Mouse (Mus musculus): ENCODE results near the gene Emc10. TPM values are rescaled to one million over a fixed set of nuclear protein-coding genes. Genes with fewer than 3 reads are reported as not detected.

Gene Emc10
- polyA plus RNA-seq, 1 experiment from 2014 or later: 162 TPM

DNA sequence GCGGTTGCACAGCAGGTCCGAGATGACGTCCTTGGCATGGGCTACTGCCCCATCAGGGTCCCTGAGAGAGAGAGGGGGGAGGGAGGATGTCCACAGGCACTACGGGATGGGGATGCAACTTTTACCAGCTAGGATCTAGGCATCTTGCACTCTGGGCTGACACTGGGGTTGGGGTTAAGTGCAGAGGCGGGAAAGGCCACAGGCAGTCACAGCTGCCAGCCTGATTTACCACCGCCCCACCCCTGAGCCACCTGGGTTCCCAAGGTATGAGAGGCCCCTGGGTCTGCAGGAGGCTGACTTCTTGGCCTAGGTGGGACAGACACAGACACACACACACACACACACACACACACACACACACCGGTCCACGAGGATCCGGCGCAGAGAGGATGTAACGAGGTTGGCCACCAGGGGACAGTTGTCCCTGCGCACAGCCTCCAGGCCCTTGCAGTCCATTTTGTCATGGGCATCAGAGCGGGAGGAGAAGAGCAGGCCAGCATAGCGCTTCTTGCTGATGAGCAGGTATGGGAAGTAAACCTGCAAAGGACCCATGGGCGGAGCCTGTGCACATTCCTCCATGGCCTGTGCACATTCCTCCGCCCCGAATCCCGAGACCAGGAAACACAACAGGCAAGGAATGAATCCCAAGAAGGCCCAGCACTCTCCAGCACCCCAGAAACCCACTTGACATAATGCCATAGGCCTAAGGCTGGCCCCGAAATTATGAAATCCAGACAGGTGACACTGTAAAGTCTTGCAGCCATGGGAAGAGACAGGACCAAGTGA lies 38.5 kb upstream of the Emc10 start:
- H3K4me1 ChIP-seq (ENCODE audit: control insufficient read depth, insufficient read depth, low read length): no peaks in the 10 kb centered on the region
- H3K27me3 ChIP-seq (ENCODE audit: control insufficient read depth, insufficient read depth, low read length): no peaks in the 10 kb centered on the region
- no peak overlapping the region for H3K9ac ChIP-seq (replicated peaks; ENCODE audit: low read depth, low read length)
- H3K36me3 ChIP-seq (ENCODE audit: control insufficient read depth, insufficient read depth, low read length): 0 out of 2 replicates have a peak, but pooled peaks cover 3% of the 10 kb centered on the region
- no peak for ATAC-seq (ENCODE audit: low read depth)
- H3K27ac ChIP-seq (ENCODE audit: low read depth, low read length): no peak overlapping the region
- 90% methylated on average over 19 of the region's 19 CpGs for WGBS
- H3K4me3 ChIP-seq (ENCODE audit: low read depth, low read length): no peak overlapping the region
- no peak overlapping the region for H3K4me2 ChIP-seq (ENCODE audit: low read depth, low read length)
- no peaks in the 10 kb centered on the region for H3K9me3 ChIP-seq (ENCODE audit: control insufficient read depth, low read length)

DNA sequence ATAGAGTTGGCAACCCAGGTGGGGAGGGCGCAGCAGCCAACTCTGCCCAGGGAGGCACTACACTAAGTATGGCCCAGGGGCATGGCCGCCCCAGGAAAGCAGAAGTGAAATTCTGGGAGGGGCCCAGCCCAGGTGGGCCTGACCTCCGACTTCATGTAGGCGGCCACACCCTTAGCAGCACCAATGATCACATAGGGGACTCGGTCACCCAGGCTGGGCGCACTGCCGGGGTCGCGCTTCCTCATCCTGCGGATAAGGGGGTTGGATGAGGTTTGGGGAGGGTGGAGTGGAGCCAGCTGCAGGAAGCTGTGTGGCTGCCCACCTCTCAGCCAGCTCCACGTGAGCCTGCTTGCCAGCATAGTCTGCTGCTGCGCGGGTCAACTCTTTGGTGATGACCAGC lies 37.9 kb upstream of the Emc10 start:
- no peak overlapping the region for H3K9ac ChIP-seq (replicated peaks; ENCODE audit: low read depth, low read length)
- ATAC-seq (ENCODE audit: low read depth): no peak

DNA sequence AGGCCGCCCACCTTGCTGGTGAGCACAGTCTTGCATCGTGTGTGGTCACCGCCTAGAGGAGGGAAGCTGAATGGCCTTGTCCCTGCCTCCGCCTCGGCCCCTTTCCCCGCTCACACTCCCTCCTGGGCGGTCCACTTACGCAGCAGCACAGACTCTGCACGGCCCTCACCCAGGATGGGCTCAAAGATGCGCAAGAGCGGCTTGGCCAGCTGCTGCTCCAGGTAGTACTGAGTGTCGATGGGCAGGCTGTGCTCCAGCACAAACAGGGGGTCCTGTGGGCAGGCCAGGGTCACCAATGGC lies 37.4 kb upstream of the Emc10 start:
- 79% methylated on average over 12 of the region's 12 CpGs for WGBS
- Histone ChIP-seq H3K4me3 (ENCODE audit: low read depth, low read length) (no peak overlapping the region), H3K9me3 (ENCODE audit: control insufficient read depth, low read length) (no peaks in the 10 kb centered on the region), H3K4me2 (ENCODE audit: low read depth, low read length) (no peak overlapping the region), H3K27ac (ENCODE audit: low read depth, low read length) (no peak overlapping the region), H3K27me3 (ENCODE audit: control insufficient read depth, insufficient read depth, low read length) (0 out of 2 replicates have a peak, but pooled peaks cover under 1% of the 10 kb centered on the region), H3K4me1 (ENCODE audit: control insufficient read depth, insufficient read depth, low read length) (no peaks in the 10 kb centered on the region), H3K36me3 (ENCODE audit: control insufficient read depth, insufficient read depth, low read length) (0 out of 2 replicates have a peak, but pooled peaks cover 2% of the 10 kb centered on the region), H3K9ac (replicated peaks; ENCODE audit: low read depth, low read length) (no peak overlapping the region)
- ATAC-seq (ENCODE audit: low read depth): no peak

More for the DNA sequence above, 37.9 kb upstream of the Emc10 start:
- Histone ChIP-seq H3K36me3 (ENCODE audit: control insufficient read depth, insufficient read depth, low read length) (0 out of 2 replicates have a peak, but pooled peaks cover 3% of the 10 kb centered on the region), H3K4me3 (ENCODE audit: low read depth, low read length) (no peak overlapping the region), H3K4me1 (ENCODE audit: control insufficient read depth, insufficient read depth, low read length) (no peaks in the 10 kb centered on the region), H3K4me2 (ENCODE audit: low read depth, low read length) (no peak overlapping the region), H3K27me3 (ENCODE audit: control insufficient read depth, insufficient read depth, low read length) (no peaks in the 10 kb centered on the region), H3K9me3 (ENCODE audit: control insufficient read depth, low read length) (no peaks in the 10 kb centered on the region), H3K27ac (ENCODE audit: low read depth, low read length) (no peak overlapping the region)
- WGBS: 95% methylated on average over 13 of the region's 13 CpGs

DNA sequence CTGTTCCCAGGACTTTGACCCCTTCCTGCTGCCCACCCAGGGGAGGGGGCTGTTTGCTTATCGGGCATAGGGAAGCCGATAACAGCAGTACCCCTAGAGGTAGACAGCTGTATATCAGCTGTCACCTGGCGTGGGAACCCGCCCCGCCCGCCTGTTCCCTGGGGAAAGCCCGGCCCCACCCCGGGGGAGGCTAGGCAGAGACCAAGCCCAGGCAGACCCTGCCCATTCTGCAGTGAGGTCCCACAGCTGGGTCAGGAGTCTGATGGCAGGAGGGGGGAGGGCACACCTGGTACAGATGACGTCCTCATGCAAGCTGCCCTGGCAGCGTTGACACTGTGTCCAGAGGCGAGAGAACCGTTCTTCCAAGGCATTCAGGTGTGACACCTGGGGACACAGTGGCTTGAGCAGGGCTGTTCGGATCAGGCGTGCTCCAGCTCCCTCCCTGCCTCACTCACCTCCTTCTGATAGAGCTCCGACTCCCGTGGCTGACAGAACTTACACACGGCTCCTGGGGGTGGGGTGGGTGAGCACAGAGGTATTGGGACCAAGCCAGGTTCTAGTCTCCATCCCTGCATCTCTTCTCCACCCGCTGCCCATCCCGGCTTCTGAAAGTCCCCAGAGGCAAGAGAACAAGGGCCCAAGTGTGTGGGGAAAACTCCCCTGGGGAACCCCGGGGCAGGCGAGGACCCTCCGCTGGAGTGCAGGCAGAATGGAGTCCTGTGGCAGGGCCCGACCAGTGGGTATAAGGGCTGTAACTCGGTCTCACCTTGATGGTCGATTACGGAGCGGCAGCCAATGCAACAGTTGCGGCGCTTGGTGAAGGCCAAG lies 36.8 kb upstream of the Emc10 start:
- Histone ChIP-seq H3K36me3 (ENCODE audit: control insufficient read depth, insufficient read depth, low read length) (no peaks in the 10 kb centered on the region), H3K4me2 (ENCODE audit: low read depth, low read length) (no peak overlapping the region), H3K4me3 (ENCODE audit: low read depth, low read length) (no peak overlapping the region), H3K27ac (ENCODE audit: low read depth, low read length) (no peak overlapping the region), H3K4me1 (ENCODE audit: control insufficient read depth, insufficient read depth, low read length) (no peaks in the 10 kb centered on the region), H3K9ac (replicated peaks; ENCODE audit: low read depth, low read length) (no peak overlapping the region), H3K27me3 (ENCODE audit: control insufficient read depth, insufficient read depth, low read length) (0 out of 2 replicates have a peak, but pooled peaks cover 4% of the 10 kb centered on the region), H3K9me3 (ENCODE audit: control insufficient read depth, low read length) (no peaks in the 10 kb centered on the region)
- no peak for ATAC-seq (ENCODE audit: low read depth)
- 90% methylated on average over 29 of the region's 29 CpGs for WGBS

DNA sequence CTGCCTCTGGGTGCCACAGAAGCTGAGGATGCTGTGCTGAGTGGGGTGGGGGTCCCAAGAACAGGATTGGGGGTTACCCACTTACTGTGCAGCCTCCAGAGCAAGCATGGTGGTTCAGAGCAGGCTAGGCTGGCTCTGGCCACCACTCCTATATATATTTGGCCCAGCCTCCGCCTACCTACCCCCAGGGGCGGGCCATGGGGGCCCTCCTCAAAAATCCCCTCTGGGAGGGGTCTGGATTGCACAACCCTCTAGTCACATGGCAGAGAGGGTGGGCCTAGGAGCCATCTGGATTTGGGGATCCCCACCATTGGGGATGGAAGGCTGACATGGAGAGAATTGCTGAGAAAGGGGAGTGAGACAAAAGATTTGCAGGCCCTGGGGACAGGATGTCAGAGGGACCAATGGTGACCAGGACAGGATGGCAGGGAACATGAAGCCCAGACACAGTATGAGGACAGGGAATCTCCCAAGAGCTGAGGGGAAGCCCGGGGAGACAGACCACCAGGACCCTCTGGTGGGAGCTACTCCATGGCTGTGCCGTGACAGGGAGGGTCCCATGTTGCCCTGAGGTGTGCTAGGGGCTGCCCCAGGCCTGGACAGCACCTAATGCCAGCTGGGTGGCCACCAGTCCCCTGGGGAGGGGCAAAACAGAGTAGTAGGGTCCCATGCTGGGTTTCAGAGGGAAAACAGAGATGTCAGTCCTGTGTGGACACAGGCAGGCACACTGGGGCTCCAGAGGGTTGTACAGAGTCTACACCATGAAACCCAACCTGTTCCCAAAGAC lies 35.8 kb upstream of the Emc10 start, which contains the start of gene Spib:
Gene Spib (minus strand): TSS at position 126 of the 787 bp plus-strand sequence.
- Histone ChIP-seq H3K27me3 (ENCODE audit: control insufficient read depth, insufficient read depth, low read length) (0 out of 2 replicates have a peak, but pooled peaks cover 4% of the 10 kb centered on the region), H3K4me1 (ENCODE audit: control insufficient read depth, insufficient read depth, low read length) (no peaks in the 10 kb centered on the region), H3K4me2 (ENCODE audit: low read depth, low read length) (no peak within 1 kb of the TSS), H3K9me3 (ENCODE audit: control insufficient read depth, low read length) (no peaks in the 10 kb centered on the region), H3K9ac (replicated peaks; ENCODE audit: low read depth, low read length) (no peak within 1 kb of the TSS), H3K4me3 (ENCODE audit: low read depth, low read length) (no peak within 1 kb of the TSS), H3K27ac (ENCODE audit: low read depth, low read length) (no peak within 1 kb of the TSS), H3K36me3 (ENCODE audit: control insufficient read depth, insufficient read depth, low read length) (no peaks in the 10 kb centered on the region)
- no peak for ATAC-seq (ENCODE audit: low read depth)
- 84% methylated on average over 3 of the region's 4 CpGs for WGBS

DNA sequence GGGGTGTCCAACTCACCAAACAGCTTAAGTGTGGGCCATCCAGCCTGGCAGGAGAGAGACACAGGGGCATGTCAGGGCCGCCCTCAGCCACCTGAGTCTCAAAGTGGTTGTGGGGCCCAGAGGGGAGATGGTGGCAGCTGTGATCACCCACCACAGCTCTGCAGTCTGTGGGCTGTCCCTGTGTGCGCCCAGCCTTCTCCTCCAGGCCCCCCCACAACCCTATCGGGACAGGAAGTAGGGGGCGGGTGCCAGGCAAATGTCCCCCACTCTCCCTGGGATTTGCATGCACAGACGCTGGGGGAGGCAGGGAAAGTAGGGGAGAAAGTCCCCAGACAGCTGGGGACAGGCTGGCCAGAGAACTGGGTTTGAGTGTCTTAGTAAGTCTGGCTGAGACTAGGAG lies 34.9 kb upstream of the Emc10 start:
- Histone ChIP-seq H3K9me3 (ENCODE audit: control insufficient read depth, low read length) (no peaks in the 10 kb centered on the region), H3K36me3 (ENCODE audit: control insufficient read depth, insufficient read depth, low read length) (no peaks in the 10 kb centered on the region), H3K9ac (replicated peaks; ENCODE audit: low read depth, low read length) (no peak overlapping the region), H3K4me2 (ENCODE audit: low read depth, low read length) (no peak overlapping the region), H3K27ac (ENCODE audit: low read depth, low read length) (no peak overlapping the region), H3K27me3 (ENCODE audit: control insufficient read depth, insufficient read depth, low read length) (0 out of 2 replicates have a peak, but pooled peaks cover 5% of the 10 kb centered on the region), H3K4me3 (ENCODE audit: low read depth, low read length) (no peak overlapping the region), H3K4me1 (ENCODE audit: control insufficient read depth, insufficient read depth, low read length) (no peaks in the 10 kb centered on the region)
- WGBS: 57% methylated on average over 5 of the region's 5 CpGs
- no peak for ATAC-seq (ENCODE audit: low read depth)

DNA sequence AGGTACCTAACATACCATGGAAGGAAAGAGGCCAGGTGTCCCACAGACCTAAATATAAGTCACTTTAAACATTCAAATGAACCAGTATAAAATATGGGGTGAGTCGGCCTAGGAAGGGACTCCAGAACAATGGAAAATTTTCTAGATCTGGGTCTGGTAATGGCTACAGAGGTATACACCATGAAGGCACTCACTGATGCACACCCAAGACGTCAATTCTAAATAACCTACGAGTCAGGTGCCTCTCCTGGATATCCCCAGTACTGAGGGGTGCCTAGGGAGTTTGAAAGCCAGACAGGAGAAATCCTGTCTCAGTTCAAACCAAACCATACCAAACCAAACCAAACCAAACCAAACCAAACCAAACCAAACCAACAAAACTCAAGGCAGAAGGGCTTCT lies 34.2 kb upstream of the Emc10 start:
- ATAC-seq (ENCODE audit: low read depth): no peak
- Histone ChIP-seq H3K27me3 (ENCODE audit: control insufficient read depth, insufficient read depth, low read length) (0 out of 2 replicates have a peak, but pooled peaks cover 6% of the 10 kb centered on the region), H3K4me1 (ENCODE audit: control insufficient read depth, insufficient read depth, low read length) (no peaks in the 10 kb centered on the region), H3K4me3 (ENCODE audit: low read depth, low read length) (no peak overlapping the region), H3K36me3 (ENCODE audit: control insufficient read depth, insufficient read depth, low read length) (no peaks in the 10 kb centered on the region), H3K27ac (ENCODE audit: low read depth, low read length) (no peak overlapping the region), H3K9ac (replicated peaks; ENCODE audit: low read depth, low read length) (no peak overlapping the region), H3K4me2 (ENCODE audit: low read depth, low read length) (no peak overlapping the region), H3K9me3 (ENCODE audit: control insufficient read depth, low read length) (no peaks in the 10 kb centered on the region)
- WGBS: 83% methylated on average over 3 of the region's 3 CpGs

DNA sequence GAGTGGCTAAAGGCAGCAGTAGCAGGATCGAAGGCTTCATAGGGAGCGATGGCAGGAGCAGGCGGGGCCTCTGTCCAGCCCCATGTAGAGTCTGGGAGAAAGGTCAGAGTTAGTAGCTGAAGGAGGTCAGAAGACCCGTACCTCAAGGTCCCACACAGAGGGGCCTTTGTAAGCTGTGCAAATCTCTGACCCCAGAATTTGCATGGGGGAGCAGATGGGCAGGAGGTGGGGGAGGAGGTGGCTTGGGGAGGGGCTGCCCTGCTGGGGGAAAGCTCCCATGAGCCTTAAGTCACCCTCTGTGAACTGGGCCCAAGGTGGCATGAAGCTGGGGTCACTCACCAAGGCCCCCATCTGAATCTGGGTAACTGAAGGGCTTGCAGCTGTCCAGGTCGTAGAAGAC lies 33.2 kb upstream of the Emc10 start:
- Histone ChIP-seq H3K4me1 (ENCODE audit: control insufficient read depth, insufficient read depth, low read length) (no peaks in the 10 kb centered on the region), H3K27me3 (ENCODE audit: control insufficient read depth, insufficient read depth, low read length) (0 out of 2 replicates have a peak, but pooled peaks cover 6% of the 10 kb centered on the region), H3K9me3 (ENCODE audit: control insufficient read depth, low read length) (no peaks in the 10 kb centered on the region), H3K36me3 (ENCODE audit: control insufficient read depth, insufficient read depth, low read length) (no peaks in the 10 kb centered on the region), H3K4me2 (ENCODE audit: low read depth, low read length) (no peak overlapping the region), H3K9ac (replicated peaks; ENCODE audit: low read depth, low read length) (no peak overlapping the region), H3K4me3 (ENCODE audit: low read depth, low read length) (no peak overlapping the region), H3K27ac (ENCODE audit: low read depth, low read length) (no peak overlapping the region)
- no peak for ATAC-seq (ENCODE audit: low read depth)
- WGBS: 58% methylated on average over 5 of the region's 5 CpGs

Data from neural tube, embryonic 14.5 days (tissue).